Mouse (Mus musculus): ENCODE measurements around the gene Zdhhc16.

DNA sequence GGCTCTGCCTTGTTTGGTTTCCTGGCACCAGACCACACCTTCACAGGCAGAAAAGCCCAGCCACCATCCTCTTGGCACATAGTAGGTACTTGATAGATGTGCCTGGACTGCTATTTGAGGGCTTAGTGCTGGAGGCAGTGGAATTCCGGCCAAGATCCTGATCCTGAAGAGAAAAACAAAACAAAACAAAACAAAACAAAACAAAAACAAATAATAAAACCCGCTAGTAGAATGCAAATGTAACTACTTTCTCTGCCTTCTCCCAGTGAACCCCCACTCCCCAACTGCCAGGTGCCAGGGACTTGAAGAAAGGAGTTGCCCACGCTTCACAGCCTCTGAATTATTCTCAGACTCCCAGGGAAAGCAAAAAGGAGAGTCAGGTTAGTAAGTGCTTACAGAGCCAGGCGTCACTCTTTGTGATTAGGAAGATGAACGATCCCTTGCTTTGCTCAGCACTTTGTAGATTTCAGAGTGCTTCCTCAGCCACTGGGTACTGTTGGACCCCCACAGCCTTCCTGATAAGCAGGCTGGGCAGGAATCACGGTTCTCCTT is 58.7 kb downstream of the Zdhhc16 start:
- TF ChIP-seq GATA1 (IDR thresholded peaks at IDR 0.05; ENCODE audit: borderline replicate concordance, low read length): no peak
- TF ChIP-seq FLI1 (IDR thresholded peaks at IDR 0.05; ENCODE audit: low read length): no peak

Measured in megakaryocyte, embryonic 14.5 days (primary cell).